In genomic region chr4:148558297-148559000, GRCm38 (mm10) we compare ENCODE assay signal across 8 mouse cellular contexts. TPM values are rescaled to one million over a fixed set of nuclear protein-coding genes. Genes with fewer than 3 reads are reported as not detected.
DNase-seq lines count a peak whose midpoint lies in the region; ATAC-seq and TF ChIP-seq lines count a peak whose summit lies in the region.

Exosc10 (plus strand) TSS chr4:148558429.

- H3K9me3 ChIP-seq in embryonic facial prominence, embryonic 13.5 days, result no peaks in the 10 kb centered on the region
- H3K9me3 ChIP-seq in limb, embryonic 13.5 days, result no peaks in the 10 kb centered on the region
- H3K9me3 ChIP-seq in midbrain, embryonic 16.5 days (replicated peaks; ENCODE audit: control insufficient read depth, low read length, poor library complexity, severe bottlenecking), result no peaks in the 10 kb centered on the region

- ATAC-seq in embryonic facial prominence, embryonic 13.5 days (ENCODE audit: insufficient number of reproducible peaks, insufficient read depth, low FRiP score, low TSS enrichment, low read depth), result peak; percentile 88
- peak; percentile 89 for ATAC-seq in limb, embryonic 13.5 days (ENCODE audit: low FRiP score, low read depth)
- peak; percentile 95 for ATAC-seq in midbrain, embryonic 16.5 days

- H3K4me1 ChIP-seq in embryonic facial prominence, embryonic 13.5 days, result peaks cover 11% of the 10 kb centered on the region; the same call in 1 of the 2 replicates
- no peaks in the 10 kb centered on the region; the same call in 1 of the 2 replicates for H3K4me1 ChIP-seq in heart, adult 2 months (ENCODE audit: control insufficient read depth, insufficient read depth, low read length)
- H3K4me1 ChIP-seq in limb, embryonic 13.5 days, result peaks cover 8% of the 10 kb centered on the region
- peaks cover 5% of the 10 kb centered on the region for H3K4me1 ChIP-seq in midbrain, embryonic 16.5 days (ENCODE audit: control insufficient read depth, insufficient read depth, low read length)

- H3K27ac ChIP-seq in embryonic facial prominence, embryonic 13.5 days, result peak within 1 kb of the TSS; percentile 96
- peak within 1 kb of the TSS; percentile 97 for H3K27ac ChIP-seq in heart, adult 2 months
- peak within 1 kb of the TSS; percentile 94 for H3K27ac ChIP-seq in limb, embryonic 13.5 days
- peak within 1 kb of the TSS; percentile 98 for H3K27ac ChIP-seq in midbrain, embryonic 16.5 days (ENCODE audit: low read length)

- peak; percentile 87 for TF ChIP-seq POLR2A in heart, adult 2 months (IDR thresholded peaks at IDR 0.05; ENCODE audit: insufficient read depth, low read depth, low read length)

- TF ChIP-seq EP300 in heart, adult 2 months (IDR thresholded peaks at IDR 0.05; ENCODE audit: insufficient read depth, low read depth, low read length), result no peak

- peaks cover 67% of the 10 kb centered on the region for H3K36me3 ChIP-seq in embryonic facial prominence, embryonic 13.5 days
- H3K36me3 ChIP-seq in heart, adult 2 months (ENCODE audit: control insufficient read depth, insufficient read depth, low read length), result no peaks in the 10 kb centered on the region
- H3K36me3 ChIP-seq in limb, embryonic 13.5 days, result peaks cover 72% of the 10 kb centered on the region
- H3K36me3 ChIP-seq in midbrain, embryonic 16.5 days (ENCODE audit: control insufficient read depth, insufficient read depth, low read length), result peaks cover 32% of the 10 kb centered on the region

- peak within 1 kb of the TSS; percentile 80 for H3K4me3 ChIP-seq in embryonic facial prominence, embryonic 13.5 days
- H3K4me3 ChIP-seq in heart, adult 2 months, result peak within 1 kb of the TSS; percentile 79
- H3K4me3 ChIP-seq in limb, embryonic 13.5 days, result peak within 1 kb of the TSS; percentile 79
- H3K4me3 ChIP-seq in midbrain, embryonic 16.5 days (ENCODE audit: low read depth, low read length), result peak within 1 kb of the TSS; percentile 80

- H3K9ac ChIP-seq in embryonic facial prominence, embryonic 13.5 days, result peak within 1 kb of the TSS; percentile 97
- H3K9ac ChIP-seq in heart, adult 2 months (ENCODE audit: low read depth, low read length), result peak within 1 kb of the TSS; percentile 96
- H3K9ac ChIP-seq in limb, embryonic 13.5 days, result peak within 1 kb of the TSS; percentile 92
- peak within 1 kb of the TSS; percentile 98 for H3K9ac ChIP-seq in midbrain, embryonic 16.5 days (ENCODE audit: low read depth, low read length)

- peaks cover 2% of the 10 kb centered on the region; the same call in 1 of the 2 replicates for H3K79me2 ChIP-seq in heart, adult 2 months (replicated peaks; ENCODE audit: control insufficient read depth, insufficient read depth, low read length)

- intact Hi-C loops in heart, adult 2 months (cut with DNase I), result loop anchor here (2.0 kb wide), 1 partner anchor 32 kb away; the partner anchor contains the start of gene Srm

- WGBS in embryonic facial prominence, embryonic 13.5 days, result under 1% methylated on average over 63 of the region's 63 CpGs
- WGBS in heart, adult 2 months, result under 1% methylated on average over 63 of the region's 63 CpGs
- WGBS in limb, embryonic 13.5 days, result under 1% methylated on average over 63 of the region's 63 CpGs
- 0% methylated on average over 61 of the region's 63 CpGs for WGBS in midbrain, embryonic 16.5 days

- no peaks in the 10 kb centered on the region for H3K27me3 ChIP-seq in embryonic facial prominence, embryonic 13.5 days
- H3K27me3 ChIP-seq in heart, adult 2 months (ENCODE audit: control insufficient read depth, insufficient read depth, low read length), result no peaks in the 10 kb centered on the region
- H3K27me3 ChIP-seq in limb, embryonic 13.5 days, result no peaks in the 10 kb centered on the region
- H3K27me3 ChIP-seq in midbrain, embryonic 16.5 days (ENCODE audit: control insufficient read depth, insufficient read depth, low read depth, low read length), result no peaks in the 10 kb centered on the region

- TF ChIP-seq CTCF in heart, adult 2 months (IDR thresholded peaks at IDR 0.05), result no peak

- peak; percentile 87 for DNase-seq in 3134 (ENCODE audit: extremely low read depth, insufficient read length, low spot score)
- peak; percentile 90 to 94 for DNase-seq in adrenal gland, postnatal 36 days
- DNase-seq in heart, adult 2 months, result peak; percentile 91 to 92
- DNase-seq in kidney, adult 8-10 months, result peak; percentile 74 to 87
- peak; percentile 84 to 92 for DNase-seq in spleen, postnatal 10 days (ENCODE audit: low spot score in 2 of 2)

- H3K4me2 ChIP-seq in embryonic facial prominence, embryonic 13.5 days, result peak within 1 kb of the TSS; percentile 66
- peak within 1 kb of the TSS; percentile 71 for H3K4me2 ChIP-seq in limb, embryonic 13.5 days (replicated peaks)
- peak within 1 kb of the TSS; percentile 60 for H3K4me2 ChIP-seq in midbrain, embryonic 16.5 days (ENCODE audit: low read length)

RNA-seq across cellular contexts. Expression of gene Exosc10, which starts in this region (rescaled TPM):
- total RNA-seq in adrenal gland, postnatal 36 days (2021), result 10 to 100 TPM; 43.6 to 52.6 TPM
- 97.0 and 99.7 TPM in 2 replicates for polyA plus RNA-seq in embryonic facial prominence, embryonic 13.5 days (2015; fragmentation: Nextera tagmentation; extraction: Ambion mirVana)
- 10 to 100 TPM; 38.7 to 39.6 TPM for total RNA-seq in heart, adult 2 months (2021)
- polyA plus RNA-seq in heart, adult 2 months (2012; rRNA removed), result 21.9 and 27.2 TPM in 2 replicates
- 103 TPM in 2 replicates for polyA plus RNA-seq in limb, embryonic 13.5 days (2015; fragmentation: Nextera tagmentation; extraction: Ambion mirVana)
- 92.3 and 93.1 TPM in 2 replicates for polyA plus RNA-seq in midbrain, embryonic 16.5 days (2015; fragmentation: Nextera tagmentation; extraction: Ambion mirVana)

Comparison
In these comparisons a context has a peak if more than half of its experiments do, and no peak if none do; other contexts are left out.
1. Peak in every context shown above with its lines: DNase-seq, ATAC-seq, H3K4me3 ChIP-seq and H3K27ac ChIP-seq.